Mouse (Mus musculus): ENCODE data around the gene Tmem206.

DNA sequence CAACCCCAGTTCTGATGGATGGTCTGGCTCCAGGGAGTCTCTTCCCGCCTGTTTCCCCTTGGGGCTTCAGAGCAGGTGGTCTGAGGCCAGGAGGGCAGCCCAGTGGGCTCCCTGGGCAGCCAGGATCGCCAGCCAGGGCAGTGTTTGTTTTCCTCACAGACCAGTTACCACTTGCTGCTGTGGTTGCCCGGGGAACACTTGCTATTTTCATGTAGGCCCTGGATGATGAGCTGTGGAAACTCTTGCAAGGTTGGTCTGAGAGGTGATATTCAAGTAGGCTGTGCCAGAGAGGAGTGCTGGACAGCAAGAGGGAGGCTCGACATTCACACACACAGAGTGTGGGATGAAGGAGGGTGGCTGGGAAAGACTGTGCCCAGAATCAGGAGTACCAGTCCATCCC, 23.8 kb upstream of the Tmem206 start:
- TF ChIP-seq CTCF (IDR thresholded peaks at IDR 0.05; ENCODE audit: low read depth) (no peak), EP300 (IDR thresholded peaks at IDR 0.05; ENCODE audit: low read depth) (no peak)

All from liver, postnatal 0 days (tissue).